Comparison of ENCODE assay signal across 7 mouse cellular contexts in the genomic region with DNA sequence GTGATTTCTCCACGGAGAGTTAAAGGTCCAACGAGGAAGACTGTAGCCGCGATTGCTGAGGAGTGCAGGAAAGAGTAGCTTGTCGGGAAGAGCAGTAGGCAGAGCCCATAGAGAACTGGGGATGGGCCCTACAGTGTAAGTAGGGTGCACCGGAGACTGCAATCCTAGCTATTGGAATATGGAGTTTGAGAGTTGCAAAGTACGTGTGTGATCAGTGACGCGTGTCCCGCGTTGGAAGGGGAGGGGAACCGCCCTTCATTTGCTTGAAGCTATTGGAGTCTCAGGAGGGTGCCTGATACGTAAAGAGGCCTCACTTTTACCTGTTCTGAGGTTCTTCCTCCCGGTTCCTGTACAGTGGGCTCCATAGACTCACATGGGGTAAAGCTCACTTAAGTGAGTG. TPM values are rescaled to one million over a fixed set of nuclear protein-coding genes. Genes with fewer than 3 reads are reported as not detected.
DNase-seq lines count a peak whose midpoint lies in the region; ATAC-seq and TF ChIP-seq lines count a peak whose summit lies in the region.

No protein-coding gene starts in this region.

- H3K9me3 ChIP-seq in forebrain, embryonic 14.5 days (replicated peaks; ENCODE audit: control insufficient read depth, low read length) = no peaks in the 10 kb centered on the region
- H3K9me3 ChIP-seq in limb, embryonic 15.5 days = no peaks in the 10 kb centered on the region

- H3K4me2 ChIP-seq in forebrain, embryonic 14.5 days (ENCODE audit: low read length) = peak overlapping the region; percentile 95
- peak overlapping the region; percentile 94 for H3K4me2 ChIP-seq in limb, embryonic 15.5 days

- TF ChIP-seq CTCF in spleen, adult 2 months (IDR thresholded peaks at IDR 0.05; ENCODE audit: extremely low read depth, insufficient read depth, insufficient read length, insufficient replicate concordance) = no peak

- TF ChIP-seq POLR2A in spleen, adult 2 months (IDR thresholded peaks at IDR 0.05; ENCODE audit: low read depth, low read length) = no peak

- 40% methylated on average over 14 of the region's 14 CpGs for WGBS in spleen, adult 2 months
- WGBS in forebrain, embryonic 14.5 days = 16% methylated on average over 14 of the region's 14 CpGs
- 12% methylated on average over 14 of the region's 14 CpGs for WGBS in limb, embryonic 15.5 days

- H3K4me3 ChIP-seq in spleen, adult 2 months (ENCODE audit: extremely low read depth, insufficient read depth, insufficient read length) = peak overlapping the region; percentile 73; the same call in 1 of the 2 replicates
- peak overlapping the region; percentile 84 for H3K4me3 ChIP-seq in forebrain, embryonic 14.5 days (ENCODE audit: low read depth, low read length)
- peak overlapping the region; percentile 67 for H3K4me3 ChIP-seq in limb, embryonic 15.5 days

- DNase-seq in spleen, adult 2 months (ENCODE audit: low read depth in 1 of 2, low spot score in 2 of 2) = no peak
- DNase-seq in spleen, postnatal 36 days (ENCODE audit: low spot score in 2 of 2) = no peak
- no peak for DNase-seq in forebrain, embryonic 14.5 days (ENCODE audit: low spot score)
- peak; percentile 56 for DNase-seq in yolk sac, embryonic 10.5 days (ENCODE audit: low spot score)
- no peak for DNase-seq in thymus, postnatal 10 days (ENCODE audit: low spot score in 2 of 2)
- no peak for DNase-seq in ovary, postnatal 36 days (ENCODE audit: low spot score)

- H3K9ac ChIP-seq in forebrain, embryonic 14.5 days (ENCODE audit: low read length) = peak overlapping the region; percentile 87
- H3K9ac ChIP-seq in limb, embryonic 15.5 days = peak overlapping the region; percentile 79

- ATAC-seq in forebrain, embryonic 14.5 days = no peak
- ATAC-seq in limb, embryonic 15.5 days (ENCODE audit: insufficient number of reproducible peaks, low FRiP score, low TSS enrichment, low read depth) = no peak

- peaks cover 3% of the 10 kb centered on the region; the same call in 1 of the 2 replicates for H3K36me3 ChIP-seq in spleen, adult 2 months (ENCODE audit: control insufficient read depth, insufficient read depth, low read length)
- peaks cover 18% of the 10 kb centered on the region for H3K36me3 ChIP-seq in forebrain, embryonic 14.5 days (ENCODE audit: control insufficient read depth, insufficient read depth, low read length)
- H3K36me3 ChIP-seq in limb, embryonic 15.5 days = peaks cover 26% of the 10 kb centered on the region

- no peaks in the 10 kb centered on the region for H3K27me3 ChIP-seq in spleen, adult 2 months (ENCODE audit: control insufficient read depth, insufficient read depth, low read length)
- no peaks in the 10 kb centered on the region for H3K27me3 ChIP-seq in forebrain, embryonic 14.5 days (replicated peaks; ENCODE audit: control insufficient read depth, insufficient read depth, low read length)
- no peaks in the 10 kb centered on the region for H3K27me3 ChIP-seq in limb, embryonic 15.5 days

- H3K27ac ChIP-seq in spleen, adult 2 months (ENCODE audit: insufficient read depth, low read length) = no peak overlapping the region
- no peak overlapping the region for H3K27ac ChIP-seq in forebrain, embryonic 14.5 days (ENCODE audit: low read depth, low read length)
- no peak overlapping the region for H3K27ac ChIP-seq in limb, embryonic 15.5 days

- H3K4me1 ChIP-seq in spleen, adult 2 months (ENCODE audit: control insufficient read depth, insufficient read depth, insufficient read length) = peaks cover 22% of the 10 kb centered on the region
- H3K4me1 ChIP-seq in forebrain, embryonic 14.5 days (ENCODE audit: control insufficient read depth, insufficient read depth, low read length) = peaks cover 14% of the 10 kb centered on the region
- H3K4me1 ChIP-seq in limb, embryonic 15.5 days = peaks cover 30% of the 10 kb centered on the region

RNA-seq across cellular contexts. Expression of a gene that starts 1.2 kb away (rescaled TPM):
- 22.0 and 32.8 TPM in 2 replicates for polyA plus RNA-seq in spleen, adult 2 months (2012; rRNA removed)
- 56.6 and 59.4 TPM in 2 replicates for polyA plus RNA-seq in forebrain, embryonic 14.5 days (2014; fragmentation: Nextera tagmentation; extraction: Ambion mirVana)
- polyA plus RNA-seq in limb, embryonic 15.5 days (2015; fragmentation: Nextera tagmentation; extraction: Ambion mirVana) = 82.9 and 85.8 TPM in 2 replicates

RNA-seq across cellular contexts. Expression of a gene that starts 1.2 kb away (rescaled TPM):
- 48.3 and 54.1 TPM in 2 replicates for polyA plus RNA-seq in spleen, adult 2 months (2012; rRNA removed)
- polyA plus RNA-seq in forebrain, embryonic 14.5 days (2014; fragmentation: Nextera tagmentation; extraction: Ambion mirVana) = 8.9 and 10.5 TPM in 2 replicates
- polyA plus RNA-seq in limb, embryonic 15.5 days (2015; fragmentation: Nextera tagmentation; extraction: Ambion mirVana) = 16.7 and 18.2 TPM in 2 replicates

RNA-seq across cellular contexts. Expression of a gene that starts 40.7 kb away (rescaled TPM):
- polyA plus RNA-seq in spleen, adult 2 months (2012; rRNA removed) = 15.2 and 19.0 TPM in 2 replicates
- 101 and 110 TPM in 2 replicates for polyA plus RNA-seq in forebrain, embryonic 14.5 days (2014; fragmentation: Nextera tagmentation; extraction: Ambion mirVana)
- 93.3 and 98.9 TPM in 2 replicates for polyA plus RNA-seq in limb, embryonic 15.5 days (2015; fragmentation: Nextera tagmentation; extraction: Ambion mirVana)

RNA-seq across cellular contexts. Expression of a gene that starts 40.7 kb away (rescaled TPM):
- 17.2 and 23.3 TPM in 2 replicates for polyA plus RNA-seq in spleen, adult 2 months (2012; rRNA removed)
- polyA plus RNA-seq in forebrain, embryonic 14.5 days (2014; fragmentation: Nextera tagmentation; extraction: Ambion mirVana) = 17.9 and 23.3 TPM in 2 replicates
- 24.5 and 24.9 TPM in 2 replicates for polyA plus RNA-seq in limb, embryonic 15.5 days (2015; fragmentation: Nextera tagmentation; extraction: Ambion mirVana)

RNA-seq across cellular contexts. Expression of a gene that starts 40.7 kb away (rescaled TPM):
- 201 and 204 TPM in 2 replicates for polyA plus RNA-seq in spleen, adult 2 months (2012; rRNA removed)
- polyA plus RNA-seq in forebrain, embryonic 14.5 days (2014; fragmentation: Nextera tagmentation; extraction: Ambion mirVana) = 51.3 and 71.4 TPM in 2 replicates
- 64.7 and 67.5 TPM in 2 replicates for polyA plus RNA-seq in limb, embryonic 15.5 days (2015; fragmentation: Nextera tagmentation; extraction: Ambion mirVana)
